Mouse (Mus musculus) MEL (cell line): ENCODE data around the gene Lpar5.

Source experiments
- CTCF ChIP-seq, 3 experiments: IDR thresholded peaks in 2 of 3; conservative IDR thresholded peaks in 1 of 3; 2 replicates each; pipeline ENCODE4 v1.5.1; 2011 to 2012; ENCODE audit warnings: low read length in 3 of 3, low read depth in 2 of 3, mild to moderate bottlenecking in 2 of 3, improper control_type of control experiment in 1 of 3, inconsistent platforms in 1 of 3, mixed read lengths in 1 of 3, moderate library complexity in 1 of 3; ENCODE audit not compliant: control insufficient read depth in 1 of 3, insufficient read depth in 1 of 3, poor library complexity in 1 of 3, severe bottlenecking in 1 of 3
- E2F4 ChIP-seq: IDR thresholded peaks from 2 replicates; pipeline ENCODE4 v1.6.1; 2011; ENCODE audit warnings: low read depth, low read length, improper control_type of control experiment, borderline replicate concordance
- ELF1 ChIP-seq: IDR thresholded peaks from 2 replicates; pipeline ENCODE4 v1.6.1; 2014; ENCODE audit warnings: low read depth, mild to moderate bottlenecking, inconsistent platforms, low read length, improper control_type of control experiment, moderate library complexity
- HCFC1 ChIP-seq: IDR thresholded peaks from 2 replicates; pipeline ENCODE4 v1.6.1; 2012; ENCODE audit warnings: low read depth, mild to moderate bottlenecking, inconsistent platforms, low read length, improper control_type of control experiment, moderate library complexity
- JUND ChIP-seq: IDR thresholded peaks from 2 replicates; pipeline ENCODE4 v1.6.1; 2011; ENCODE audit warnings: low read depth, mild to moderate bottlenecking, improper control_type of control experiment, low read length
- KAT2A ChIP-seq: conservative IDR thresholded peaks from 2 replicates; pipeline ENCODE4 v1.6.1; 2012; ENCODE audit warnings: low read depth, low read length, improper control_type of control experiment, inconsistent platforms
- MAFK ChIP-seq: IDR thresholded peaks from 2 replicates; pipeline ENCODE4 v1.6.1; 2011; ENCODE audit warnings: low read depth, mild to moderate bottlenecking, low read length, improper control_type of control experiment, borderline replicate concordance
- MAZ ChIP-seq: IDR thresholded peaks from 2 replicates; pipeline ENCODE4 v1.6.1; 2012; ENCODE audit warnings: low read depth, mild to moderate bottlenecking, inconsistent platforms, low read length, improper control_type of control experiment
- MXI1 ChIP-seq: IDR thresholded peaks from 2 replicates; pipeline ENCODE4 v1.6.1; 2011; ENCODE audit warnings: mild to moderate bottlenecking, low read depth, low read length, improper control_type of control experiment
- NRF1 ChIP-seq: IDR thresholded peaks from 2 replicates; pipeline ENCODE4 v1.6.1; 2014; ENCODE audit warnings: low read depth, mild to moderate bottlenecking, inconsistent platforms, low read length, improper control_type of control experiment, moderate library complexity; ENCODE audit not compliant: poor library complexity, insufficient read depth, severe bottlenecking
- POLR2A ChIP-seq, 2 experiments: IDR thresholded peaks; 2 replicates each; pipeline ENCODE4 v1.6.1; 2011 to 2012; ENCODE audit warnings: low read length in 2 of 2, mild to moderate bottlenecking in 2 of 2, control low read depth in 1 of 2, improper control_type of control experiment in 1 of 2, low read depth in 1 of 2, moderate library complexity in 1 of 2; ENCODE audit not compliant: control insufficient read depth in 1 of 2, insufficient read depth in 1 of 2, poor library complexity in 1 of 2
- POLR2AphosphoS2 ChIP-seq: IDR thresholded peaks from 2 replicates; pipeline ENCODE4 v1.6.1; 2011; ENCODE audit warnings: low read length, improper control_type of control experiment
- TCF12 ChIP-seq: IDR thresholded peaks from 2 replicates; pipeline ENCODE4 v1.6.1; 2014; ENCODE audit warnings: low read depth, mild to moderate bottlenecking, inconsistent platforms, low read length, improper control_type of control experiment, moderate library complexity
- USF2 ChIP-seq, 2 experiments: IDR thresholded peaks; 2 replicates each; pipeline ENCODE4 v1.6.1; 2011 to 2012; ENCODE audit warnings: improper control_type of control experiment in 2 of 2, low read length in 2 of 2, borderline replicate concordance in 1 of 2, inconsistent platforms in 1 of 2, low read depth in 1 of 2, mild to moderate bottlenecking in 1 of 2; ENCODE audit not compliant: insufficient read depth in 1 of 2

GRCm38 (mm10) chr6:125081394-125081793, 13.7 kb downstream of the Lpar5 start:
- TF ChIP-seq MAFK (no peak), KAT2A (no peak), E2F4 (no peak), MXI1 (no peak), HCFC1 (no peak), POLR2A (IDR thresholded peaks at IDR 0.05; ENCODE audit: control insufficient read depth in 1 of 2, insufficient read depth in 1 of 2, low read depth in 1 of 2, low read length in 2 of 2, poor library complexity in 1 of 2) (no peak), CTCF (IDR thresholded peaks at IDR 0.05 in 2 of 3, conservative IDR thresholded peaks at IDR 0.05 in 1 of 3; ENCODE audit: control insufficient read depth in 1 of 3, insufficient read depth in 1 of 3, low read depth in 2 of 3, low read length in 3 of 3, poor library complexity in 1 of 3, severe bottlenecking in 1 of 3) (no peak), TCF12 (no peak), MAZ (no peak), NRF1 (no peak), POLR2AphosphoS2 (no peak), USF2 (IDR thresholded peaks at IDR 0.05; ENCODE audit: borderline replicate concordance in 1 of 2, insufficient read depth in 1 of 2, low read depth in 1 of 2, low read length in 2 of 2) (no peak), ELF1 (no peak), JUND (no peak)
